Mouse (Mus musculus): Measurements from ENCODE around the gene Slc30a4. TPM values are rescaled to one million over a fixed set of nuclear protein-coding genes. Genes with fewer than 3 reads are reported as not detected.

Gene Slc30a4
- total RNA-seq, 2 experiments from 2014 or later = 28.7 to 31.1 TPM

Small RNA genes within 50 kb of the gene (microRNA-seq; reads per million reads assigned to microRNA genes)
- gene Mir147 = 1.3 to 2.2 reads per million in 2 experiments

Other genes starting within 250 kb of the Slc30a4 start
- gene Gm14085, start 217.7 kb downstream of the Slc30a4 start, total RNA-seq (2021) = not detected
- gene Gatm, start 91.4 kb downstream of the Slc30a4 start, total RNA-seq (2021) = 10 to 100 TPM; 66.9 to 67.1 TPM
- gene AA467197, start 65.7 kb downstream of the Slc30a4 start, total RNA-seq (2021) = under 1 TPM in 1 of 2 experiments, not detected in 1; 0.48 TPM
- gene Bloc1s6, start 35.8 kb upstream of the Slc30a4 start, total RNA-seq (2021) = 10 to 100 TPM; 32.0 to 36.3 TPM
- gene Sqor, start 62.6 kb upstream of the Slc30a4 start, total RNA-seq (2021) = 1 to 10 TPM; 3.4 to 6.9 TPM